Mouse (Mus musculus): ENCODE results near the gene Herc1.
"Not testable (repeated sequence)": the region's sequence is repeated elsewhere in the genome, so short reads cannot be mapped to it uniquely, and the experiment has no call there.

Gene Herc1

DNA sequence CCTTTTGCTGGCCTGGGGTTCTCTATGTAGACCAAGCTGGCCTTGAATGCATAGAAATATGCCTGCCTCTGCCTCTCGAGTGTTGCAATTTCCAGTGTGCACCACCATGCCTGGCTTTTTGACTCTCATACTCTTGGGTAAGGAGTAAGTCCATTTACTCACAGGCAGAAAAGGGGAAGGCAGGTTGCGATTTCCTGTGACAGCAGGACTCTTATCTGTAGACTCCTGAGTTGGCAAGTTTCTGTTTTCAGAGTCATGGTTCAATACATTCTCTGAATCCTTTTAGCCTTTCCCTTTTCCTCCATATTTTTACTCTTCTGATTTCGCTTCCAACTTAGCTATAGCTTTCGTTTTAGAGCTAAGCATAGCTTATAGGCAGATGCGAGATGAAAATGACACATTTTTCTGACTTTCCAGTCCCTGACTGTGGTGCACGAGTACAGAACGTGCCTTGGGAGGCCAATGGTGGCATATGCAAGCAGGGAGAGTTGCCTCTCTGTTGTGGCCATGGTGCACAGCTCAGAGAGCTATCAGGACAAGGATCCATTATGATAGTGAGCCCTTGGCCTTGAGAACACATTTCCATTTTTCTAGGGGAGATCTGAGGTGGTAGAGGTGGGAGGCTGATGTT is 2.7 kb upstream of the Herc1 start:
- DNase-seq (ENCODE audit: inconsistent age in 2 of 2, low spot score in 1 of 2): no peak

DNA sequence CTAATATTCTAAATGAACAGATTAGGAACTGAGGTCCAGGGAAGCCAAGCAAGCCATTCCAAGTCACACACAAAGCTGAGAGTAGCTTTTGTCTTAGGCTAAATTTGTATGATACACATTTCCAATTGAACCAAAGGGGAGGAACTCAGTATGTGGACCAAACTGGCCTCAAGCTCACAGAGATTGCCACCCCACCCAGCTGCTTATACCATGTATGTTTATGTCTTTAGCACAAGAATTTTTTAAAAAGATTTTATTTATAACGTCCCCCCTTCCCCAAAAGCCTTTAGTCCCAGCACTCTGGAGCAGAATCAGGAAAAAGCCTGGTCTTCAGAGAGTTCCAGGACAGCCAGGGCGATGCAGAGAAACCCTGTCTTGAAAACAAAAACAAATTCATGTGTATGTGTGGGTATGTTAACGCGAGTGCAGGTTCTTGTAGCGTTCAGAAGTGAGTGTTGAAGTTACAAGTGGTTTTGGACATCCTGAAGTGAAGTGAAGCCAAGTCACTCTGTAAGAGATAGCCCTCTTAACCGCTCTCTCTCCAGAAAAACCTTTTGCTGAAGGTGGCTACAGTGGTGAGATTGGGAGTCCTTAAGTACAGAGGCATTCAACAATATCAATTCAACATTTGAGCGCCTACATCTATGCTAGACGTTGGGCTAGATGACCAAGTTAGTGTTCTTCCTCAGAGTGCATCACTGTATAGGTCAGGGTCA is 948 bp upstream of the Herc1 start:
- no peak for DNase-seq (ENCODE audit: inconsistent age in 2 of 2, low spot score in 1 of 2)

DNA sequence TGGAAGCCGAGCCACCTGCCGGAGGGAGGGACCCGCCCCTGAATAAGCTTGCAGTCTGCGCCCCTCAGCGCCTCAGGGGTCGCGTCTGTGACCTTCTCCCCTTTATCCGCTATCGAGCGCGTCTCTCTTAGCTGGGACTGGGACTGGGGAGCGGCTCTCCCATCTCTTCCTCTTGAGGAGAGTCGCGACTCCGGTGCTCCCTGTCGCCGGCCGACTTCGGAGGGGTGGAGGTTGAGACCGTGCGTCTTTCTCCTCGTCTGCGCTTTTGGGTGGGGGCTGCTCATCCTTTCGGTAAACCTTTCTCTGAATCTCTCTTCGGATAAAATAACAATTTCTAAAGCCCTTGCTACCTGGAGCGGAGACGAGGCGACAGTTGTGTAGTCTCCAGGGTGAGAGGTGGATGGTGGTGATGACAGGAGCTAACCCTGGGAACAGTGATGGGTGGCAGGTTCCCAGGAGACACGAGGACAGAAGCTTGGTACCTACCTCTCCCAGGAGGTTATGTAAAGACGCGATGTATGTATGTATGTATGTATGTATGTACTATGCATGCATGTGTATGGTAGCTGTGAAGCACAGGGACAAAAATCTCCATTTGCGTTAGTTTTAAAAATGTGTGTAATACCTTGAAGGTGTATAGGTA is 659 bp downstream of the Herc1 start:
- DNase-seq (ENCODE audit: inconsistent age in 2 of 2, low spot score in 1 of 2): no peak

DNA sequence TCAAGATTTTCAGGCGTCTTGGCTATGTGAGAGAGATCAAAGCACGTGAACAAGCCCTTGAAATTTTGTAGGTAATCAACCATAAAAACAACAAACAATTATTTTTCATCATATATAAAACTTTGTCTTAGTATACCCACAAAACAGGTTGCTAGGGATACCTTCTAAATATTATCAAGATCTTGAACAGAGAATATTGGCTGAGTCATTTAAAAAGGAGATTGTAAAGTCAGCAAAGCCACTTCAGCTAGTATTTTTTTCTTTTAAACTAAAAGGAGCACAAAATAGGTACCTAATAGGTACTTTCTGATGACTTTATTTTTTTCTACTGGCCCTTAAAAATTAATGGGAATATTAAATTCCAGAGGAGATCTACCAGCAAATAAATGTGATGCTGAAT is 2.5 kb downstream of the Herc1 start:
- DNase-seq (ENCODE audit: inconsistent age in 2 of 2, low spot score in 1 of 2): no peak

DNA sequence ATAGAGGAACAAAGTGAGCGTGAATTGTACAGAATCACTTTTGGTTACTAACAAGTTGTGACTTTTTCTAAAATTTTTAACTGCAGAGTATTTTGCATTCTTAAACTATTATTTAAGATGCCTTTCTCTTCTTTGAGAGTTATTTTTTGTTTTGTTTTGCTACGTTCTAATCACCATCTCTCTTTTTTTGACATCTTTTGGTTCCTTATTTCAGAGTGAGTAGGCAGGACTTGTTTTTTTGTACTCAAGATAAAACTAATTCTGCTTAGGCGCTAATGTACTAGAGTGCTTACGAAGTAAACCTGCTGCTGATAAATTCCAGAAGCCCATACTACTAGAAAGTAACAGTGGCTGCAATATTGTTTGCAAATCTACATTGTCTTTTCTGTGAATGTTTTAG is 8.9 kb downstream of the Herc1 start:
- no peak for DNase-seq (ENCODE audit: inconsistent age in 2 of 2, low spot score in 1 of 2)

DNA sequence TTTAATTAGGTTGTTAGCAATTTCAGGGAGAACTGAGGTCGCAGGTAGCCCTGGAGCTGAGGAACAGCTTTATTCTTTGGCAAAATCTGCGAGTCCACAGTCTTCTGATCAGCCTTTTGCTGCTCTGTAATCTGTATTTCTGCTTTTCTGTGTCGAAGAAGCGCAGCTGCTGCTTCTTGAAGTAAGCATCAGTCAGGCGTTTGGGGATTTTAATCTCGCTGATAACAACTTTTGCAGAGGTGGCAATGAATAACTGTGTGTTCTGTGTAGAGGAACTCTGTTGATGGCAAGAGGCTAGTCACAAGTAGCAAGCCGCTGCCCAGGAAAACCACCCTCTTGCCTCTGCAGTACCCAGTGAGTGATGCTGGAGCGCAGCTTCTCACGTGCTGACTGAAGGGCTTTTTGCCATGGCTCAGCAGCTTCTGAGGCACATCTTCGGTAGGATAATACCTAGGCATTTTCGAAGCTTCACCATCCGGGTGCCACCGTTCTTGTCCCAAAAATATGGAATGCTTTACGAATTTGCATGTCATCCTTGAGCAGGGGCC is 10.0 kb downstream of the Herc1 start:
- DNase-seq (ENCODE audit: inconsistent age in 2 of 2, low spot score in 1 of 2): no peak

DNA sequence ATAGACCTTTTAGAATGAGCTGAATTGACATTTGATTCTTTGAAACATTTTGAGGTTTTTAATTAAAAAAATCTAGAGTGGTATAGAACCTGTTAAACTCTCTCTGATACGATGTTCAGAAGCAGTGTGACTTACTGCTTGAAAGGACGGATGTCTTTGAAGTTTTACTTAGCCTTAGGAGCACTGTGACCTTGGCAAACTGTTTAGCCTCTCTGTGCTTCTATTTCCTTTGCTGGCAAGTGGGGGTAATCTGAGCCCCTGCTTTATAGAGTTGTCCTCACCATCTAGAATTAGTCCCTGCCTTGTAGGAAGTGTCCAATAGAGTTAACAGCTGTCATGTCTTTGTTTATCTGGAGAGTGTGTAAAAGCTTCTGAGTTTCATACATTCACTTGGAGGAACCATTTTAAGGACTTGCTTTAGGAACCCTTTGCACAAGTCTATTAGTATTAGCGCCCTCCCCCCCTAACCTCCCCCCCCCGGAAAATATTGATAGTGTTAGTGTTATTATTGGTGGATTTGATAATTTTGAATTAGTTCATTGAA is 18.7 kb downstream of the Herc1 start:
- peak in 1 of 2 experiments; percentile 60 for DNase-seq (ENCODE audit: inconsistent age in 2 of 2, low spot score in 1 of 2)

DNA sequence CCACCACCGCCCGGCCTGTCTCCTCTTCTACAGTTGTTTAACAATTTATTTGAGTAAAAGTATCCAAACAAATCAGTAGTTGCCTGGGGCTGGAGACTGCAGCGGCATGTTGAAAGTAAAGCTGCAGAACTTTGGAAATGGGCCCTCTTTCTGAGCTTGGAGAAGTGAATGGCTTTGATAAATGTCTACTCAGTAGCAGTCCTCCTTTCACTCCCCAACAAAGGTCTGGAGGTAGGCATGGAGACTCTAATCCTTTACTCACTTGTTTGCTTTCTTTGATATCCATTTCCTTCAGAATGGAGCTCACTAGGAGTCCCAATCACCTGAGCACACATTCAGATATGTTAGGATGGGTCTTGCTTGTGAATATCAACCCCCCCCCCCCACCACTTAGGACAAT is 20.1 kb downstream of the Herc1 start:
- DNase-seq (ENCODE audit: inconsistent age in 2 of 2, low spot score in 1 of 2): no peak

DNA sequence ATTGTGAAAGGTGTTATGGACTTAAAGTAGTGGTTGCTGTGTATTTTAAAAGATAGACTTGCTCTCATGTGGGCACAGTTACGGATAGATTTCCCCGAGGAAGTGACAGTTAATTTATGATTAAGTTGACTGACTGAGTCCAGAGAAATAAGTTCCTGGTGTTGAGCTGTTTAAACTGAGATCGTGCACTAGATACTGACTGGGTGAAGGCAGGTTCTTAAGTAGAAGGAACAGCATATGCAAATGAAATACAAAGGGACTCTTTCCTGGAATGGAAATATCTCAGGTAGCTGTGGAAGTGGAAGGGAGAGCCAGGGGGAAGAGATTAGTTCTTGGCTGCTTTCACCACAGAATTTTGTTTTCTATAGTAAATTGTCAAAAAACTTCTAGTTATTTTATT is 20.6 kb downstream of the Herc1 start:
- DNase-seq (ENCODE audit: inconsistent age in 2 of 2, low spot score in 1 of 2): no peak

DNA sequence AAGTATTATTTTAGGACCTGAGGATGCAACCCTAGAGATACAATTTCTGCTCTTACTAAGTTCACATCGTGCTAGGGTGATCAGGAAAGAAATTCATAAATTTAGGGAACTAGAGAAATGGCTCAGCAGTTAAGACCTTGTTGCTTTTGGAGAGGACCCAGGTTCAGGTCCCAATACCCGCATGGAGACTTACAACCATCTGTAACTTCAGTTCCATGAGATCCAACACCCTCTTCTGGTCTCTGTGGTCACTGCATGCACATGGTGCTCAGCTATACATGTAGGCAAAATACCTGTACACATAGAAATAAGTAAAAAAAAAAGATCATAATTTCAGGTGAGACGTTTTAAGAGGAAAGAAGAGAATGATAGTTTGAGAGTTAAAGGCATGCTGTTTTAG is 23.2 kb downstream of the Herc1 start:
- no peak for DNase-seq (ENCODE audit: inconsistent age in 2 of 2, low spot score in 1 of 2)

DNA sequence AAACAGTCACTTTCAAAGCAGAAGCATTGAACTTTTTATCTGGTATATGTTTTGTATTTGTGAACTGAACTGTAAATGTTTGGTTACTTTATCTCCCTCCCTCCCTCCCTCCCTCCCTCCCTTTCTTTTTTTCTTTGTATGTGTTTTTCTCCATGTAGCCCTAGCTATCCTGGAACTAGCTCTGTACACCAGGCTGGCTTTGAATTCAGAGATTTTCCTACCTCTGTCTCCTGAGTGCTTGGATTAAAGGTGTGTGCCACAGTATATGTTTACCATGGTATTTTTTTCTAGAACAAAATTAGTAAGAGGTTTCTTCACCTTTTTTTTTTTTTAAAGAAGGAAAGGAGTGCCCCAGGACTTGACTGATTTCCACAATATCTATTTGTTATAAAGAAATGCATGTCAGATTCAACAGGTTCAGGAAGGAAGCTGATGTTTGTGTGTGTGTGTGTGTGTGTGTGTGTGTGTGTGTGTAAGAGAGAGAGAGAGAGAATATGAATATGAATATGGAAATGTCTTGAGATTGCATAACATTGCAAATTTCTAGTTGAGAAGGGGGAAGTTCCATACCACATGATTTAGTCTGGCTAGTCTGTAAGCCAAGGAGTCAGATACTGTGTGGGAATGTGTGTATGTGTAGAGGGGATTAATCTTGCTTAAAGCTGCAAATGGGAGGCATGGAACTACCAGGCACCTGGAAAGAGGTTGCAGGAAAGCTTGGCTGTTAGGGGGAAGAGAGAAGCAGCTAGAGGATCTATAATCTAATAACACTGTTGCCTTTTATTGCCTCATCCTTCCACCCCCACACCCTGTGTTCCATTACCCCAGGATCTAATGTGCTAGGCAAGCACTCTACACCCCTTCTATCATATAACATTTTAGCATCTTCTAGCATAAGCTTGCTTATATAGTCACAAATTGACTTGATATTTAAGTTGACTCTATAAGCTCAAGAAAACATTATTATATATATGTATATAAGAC is 24.5 kb downstream of the Herc1 start:
- peak in 1 of 2 experiments; percentile 31 for DNase-seq (ENCODE audit: inconsistent age in 2 of 2, low spot score in 1 of 2)

DNA sequence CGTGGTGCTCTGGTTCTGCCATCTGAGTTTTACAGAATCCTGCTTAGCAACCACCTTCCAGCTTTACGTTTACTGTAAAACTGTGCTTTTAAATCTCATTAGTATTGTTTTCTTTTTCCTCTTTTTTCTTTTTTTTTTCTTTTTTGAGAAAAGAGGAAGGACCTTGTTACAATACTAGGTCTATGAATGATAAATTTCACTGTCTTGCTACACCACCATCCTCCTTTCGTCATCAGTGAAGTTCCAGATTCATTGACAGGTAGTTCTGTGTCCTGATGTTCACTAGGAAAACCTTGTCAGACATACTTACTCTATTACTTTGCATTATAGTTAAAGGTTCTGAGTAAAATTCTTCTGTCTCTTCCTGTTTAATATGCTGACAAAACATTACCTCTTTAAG is 33.2 kb downstream of the Herc1 start:
- no peak for DNase-seq (ENCODE audit: inconsistent age in 2 of 2, low spot score in 1 of 2)

DNA sequence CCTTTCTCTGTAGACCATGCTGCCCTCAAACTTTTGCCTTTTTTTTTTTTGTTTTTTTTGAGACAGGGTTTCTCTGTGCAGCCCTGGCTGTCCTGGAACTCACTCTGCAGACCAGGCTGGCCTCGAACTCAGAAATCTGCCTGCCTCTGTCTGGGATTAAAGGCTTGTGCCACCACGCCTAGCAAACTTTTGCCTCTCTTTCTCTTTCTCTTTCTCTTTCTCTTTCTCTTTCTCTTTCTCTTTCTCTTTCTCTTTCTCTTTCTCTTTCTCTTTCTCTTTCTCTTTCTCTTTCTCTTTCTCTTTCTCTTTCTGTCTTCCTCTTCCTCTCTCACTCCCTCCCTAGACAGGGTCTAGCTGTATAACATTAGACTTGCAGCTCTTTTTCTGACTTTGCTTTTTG is 40.1 kb downstream of the Herc1 start:
- DNase-seq (ENCODE audit: inconsistent age in 2 of 2, low spot score in 1 of 2): not testable (repeated sequence)

DNA sequence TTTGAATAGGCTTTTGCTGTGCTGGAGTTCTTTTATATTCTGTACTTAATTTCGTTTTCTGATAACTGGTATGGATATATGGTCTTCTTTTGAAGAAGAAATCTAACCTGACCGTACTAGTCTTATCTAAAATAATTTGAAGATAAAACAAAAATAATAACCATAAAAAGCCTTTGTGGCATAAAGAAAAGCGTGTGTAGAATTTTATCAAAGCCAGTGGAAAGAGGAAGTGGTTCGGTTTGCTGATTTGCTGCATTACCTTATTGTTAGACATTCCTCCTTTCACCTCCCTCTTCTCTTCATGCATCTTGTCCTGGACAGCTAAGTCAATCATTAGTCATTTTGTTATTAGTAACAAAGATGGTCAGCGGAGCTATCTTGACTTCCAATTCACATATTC is 43.1 kb downstream of the Herc1 start:
- no peak for DNase-seq (ENCODE audit: inconsistent age in 2 of 2, low spot score in 1 of 2)

DNA sequence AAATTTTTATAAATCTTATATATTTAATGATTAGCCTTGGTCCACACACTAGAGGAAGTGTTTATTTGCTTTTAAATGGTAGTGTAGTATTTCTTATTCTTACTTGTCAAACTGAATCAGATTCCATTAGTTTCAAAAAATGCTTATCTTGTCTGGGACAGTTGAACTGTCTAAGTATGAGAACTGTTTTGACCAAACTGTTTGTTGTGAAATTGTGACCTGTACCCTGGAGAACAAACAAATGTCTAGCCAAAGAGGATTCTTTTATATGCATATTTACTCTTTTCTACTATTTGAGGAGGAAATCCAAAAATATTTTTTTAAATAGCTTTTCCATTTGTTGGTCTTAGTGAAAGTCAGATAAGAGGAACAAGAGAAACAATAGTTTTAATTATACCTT is 73.2 kb downstream of the Herc1 start:
- no peak for DNase-seq (ENCODE audit: inconsistent age in 2 of 2, low spot score in 1 of 2)

DNA sequence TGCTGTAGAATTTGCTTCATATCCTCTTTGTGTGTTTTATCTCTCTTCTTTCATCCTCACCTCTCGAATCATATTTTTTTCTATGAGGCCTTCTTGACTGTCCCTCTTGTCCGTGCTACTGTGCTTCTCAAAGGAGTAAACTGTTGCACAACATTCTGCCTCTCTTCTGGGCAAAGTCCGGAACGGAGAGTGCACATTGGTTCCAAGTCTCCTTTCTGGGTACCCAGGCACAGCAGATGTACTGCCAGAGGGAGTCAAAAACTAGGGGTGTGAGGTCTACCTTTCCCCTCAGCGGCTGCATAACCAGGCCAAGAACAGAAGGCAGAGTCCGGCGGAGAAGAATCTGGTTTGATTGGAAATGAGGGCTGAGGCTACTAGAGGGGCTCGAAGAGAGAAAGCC is 89.8 kb downstream of the Herc1 start:
- DNase-seq (ENCODE audit: inconsistent age in 2 of 2, low spot score in 1 of 2): no peak

DNA sequence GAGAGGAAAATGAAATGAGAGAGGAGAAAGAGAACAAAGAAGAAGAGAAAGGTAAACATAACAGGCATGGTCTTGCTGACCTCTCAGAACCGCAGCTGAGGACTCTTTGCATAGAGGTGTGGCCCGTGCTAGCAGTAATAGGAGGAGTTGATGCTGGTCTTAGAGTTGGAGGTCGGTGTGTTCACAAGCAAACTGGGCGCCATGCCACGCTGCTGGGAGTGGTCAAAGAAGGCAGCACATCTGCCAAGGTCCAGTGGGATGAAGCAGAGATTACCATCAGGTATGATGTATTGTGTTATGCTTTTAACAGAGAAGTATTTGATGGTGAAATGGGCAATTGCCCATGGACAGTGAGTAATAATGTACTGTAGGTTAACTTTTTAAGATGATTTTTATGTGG is 98.0 kb downstream of the Herc1 start:
- no peak for DNase-seq (ENCODE audit: inconsistent age in 2 of 2, low spot score in 1 of 2)

DNA sequence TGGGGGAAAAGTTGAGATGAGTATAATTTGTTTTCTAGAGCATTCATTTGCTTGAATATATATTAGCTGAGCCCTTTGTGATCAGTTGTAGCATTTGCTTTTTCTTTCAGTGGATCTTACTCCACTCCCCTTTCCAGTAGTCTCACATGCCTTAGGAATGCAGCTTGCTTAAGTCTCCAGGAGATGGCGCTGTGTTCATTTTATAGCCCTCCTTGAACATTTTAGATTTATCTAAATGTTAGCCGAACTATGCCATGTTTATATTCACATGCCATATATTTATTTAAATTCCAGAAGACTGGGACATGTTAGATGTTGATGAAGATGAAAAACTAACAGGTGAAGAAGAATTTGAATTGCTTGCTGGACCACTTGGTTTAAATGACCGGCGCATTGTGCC is 114.8 kb downstream of the Herc1 start:
- DNase-seq (ENCODE audit: inconsistent age in 2 of 2, low spot score in 1 of 2): peak in 1 of 2 experiments; percentile 71

DNA sequence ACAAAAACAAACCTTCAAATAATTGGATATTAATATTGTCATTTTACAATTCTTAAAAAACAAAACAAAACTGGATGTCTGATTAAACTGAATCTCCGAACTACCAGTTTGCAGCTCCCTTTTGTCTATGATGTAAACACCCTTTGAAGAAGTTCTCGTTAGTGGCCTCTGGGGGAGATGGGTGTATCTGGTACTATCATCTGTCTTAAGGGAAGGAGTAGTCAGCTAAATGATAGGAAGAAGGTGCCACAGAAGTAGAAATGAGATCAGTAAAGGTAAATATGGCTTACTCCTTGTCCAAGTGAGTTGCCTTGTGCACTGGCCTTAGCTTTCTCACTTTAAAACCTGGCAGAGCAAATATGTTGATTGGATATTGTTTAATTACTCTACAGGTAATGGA is 127.5 kb downstream of the Herc1 start:
- DNase-seq (ENCODE audit: inconsistent age in 2 of 2, low spot score in 1 of 2): no peak

DNA sequence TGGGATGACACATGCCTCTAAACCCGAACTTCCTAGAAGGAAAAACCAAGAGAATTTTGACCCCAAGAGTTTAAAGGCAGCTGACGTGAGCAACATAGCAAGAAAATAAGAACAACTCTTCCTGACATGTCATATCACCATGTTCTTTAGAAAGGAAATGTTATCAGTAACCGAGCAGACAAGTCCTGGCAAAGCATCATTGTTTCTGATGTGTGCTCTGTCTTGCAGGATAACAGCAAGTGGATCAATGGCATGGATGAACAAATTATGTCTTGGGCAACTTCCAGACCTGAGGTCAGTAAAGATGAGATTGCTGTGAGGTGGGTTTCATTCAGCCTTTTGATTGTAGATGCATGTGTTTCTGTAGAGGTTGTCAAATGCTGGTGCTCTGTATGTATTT is 133.2 kb downstream of the Herc1 start:
- DNase-seq (ENCODE audit: inconsistent age in 2 of 2, low spot score in 1 of 2): no peak

DNA sequence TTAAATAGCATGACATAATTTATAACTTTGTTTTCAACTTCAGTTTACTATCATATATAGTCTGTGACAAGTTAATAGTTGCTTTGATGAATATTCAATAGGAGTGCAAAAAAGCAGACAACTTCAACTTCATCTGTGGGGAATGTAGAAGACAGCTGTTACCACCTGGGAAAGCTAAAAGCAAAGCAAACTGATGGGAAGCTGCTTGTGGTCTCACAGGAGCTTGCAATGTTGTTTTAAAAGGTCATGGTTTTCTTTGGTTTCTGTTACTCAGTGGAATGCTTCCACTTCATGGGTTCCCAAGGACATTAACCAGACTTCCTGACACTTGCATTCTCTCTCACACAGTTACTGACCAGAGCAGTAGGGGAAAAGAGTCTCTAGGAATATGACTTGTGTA is 138.5 kb downstream of the Herc1 start:
- peak in 1 of 2 experiments; percentile 69 for DNase-seq (ENCODE audit: inconsistent age in 2 of 2, low spot score in 1 of 2)
